Mouse (Mus musculus) erythroblast, adult 5-6 weeks (primary cell): ENCODE measurements around the gene Coro1a. TPM values are rescaled to one million over a fixed set of nuclear protein-coding genes. Genes with fewer than 3 reads are reported as not detected.

Source experiments
- ATAC-seq: replicated peaks from 2 replicates; pipeline ENCODE4 v1.8.0; 2016; ENCODE audit warnings: moderate number of reproducible peaks, mild to moderate bottlenecking, moderate TSS enrichment, inconsistent platforms; ENCODE audit not compliant: poor library complexity, low FRiP score, severe bottlenecking
- total RNA-seq, 2 experiments: library from RNA; stranded (forward) in 1 of 2; stranded (reverse) in 1 of 2; fragments of 150-400 nt in 1 of 2; fragments of 200-764, 138-1000 nt in 1 of 2; gene quantifications; 2 replicates each; pipeline versions ENCODE4 v1.2.3 to v1.2.4; 2015 to 2017; ENCODE audit warnings: low replicate concordance in 2 of 2

The Coro1a gene
- total RNA-seq, 2 experiments from 2014 or later, result 127 to 132 TPM

- ATAC-seq, result no peak
Measured at GRCm38 (mm10) chr7:126650852-126651251, 56.7 kb downstream of the Coro1a start.

Other genes starting within 250 kb of the Coro1a start
- not detected in 2 replicates for gene Atp2a1, start 244.7 kb downstream of the Coro1a start, total RNA-seq (2015; ENCODE audit: low replicate concordance)
- not detected in 2 replicates for gene Atp2a1, start 244.7 kb downstream of the Coro1a start, total RNA-seq (2017; ENCODE audit: low replicate concordance)
- gene Sh2b1, start 232.4 kb downstream of the Coro1a start, total RNA-seq (2015; ENCODE audit: low replicate concordance), result 4.0 and 7.7 TPM in 2 replicates
- 6.6 and 19.6 TPM in 2 replicates for gene Sh2b1, start 232.4 kb downstream of the Coro1a start, total RNA-seq (2017; ENCODE audit: low replicate concordance)
- 11.3 and 12.5 TPM in 2 replicates for gene Tufm, start 220.4 kb downstream of the Coro1a start, total RNA-seq (2015; ENCODE audit: low replicate concordance)
- 7.3 and 8.2 TPM in 2 replicates for gene Tufm, start 220.4 kb downstream of the Coro1a start, total RNA-seq (2017; ENCODE audit: low replicate concordance)
- 35.2 and 47.2 TPM in 2 replicates for gene Atxn2l, start 204.3 kb downstream of the Coro1a start, total RNA-seq (2015; ENCODE audit: low replicate concordance)
- gene Atxn2l, start 204.3 kb downstream of the Coro1a start, total RNA-seq (2017; ENCODE audit: low replicate concordance), result 28.8 and 35.0 TPM in 2 replicates
- 44.2 and 57.9 TPM in 2 replicates for gene Eif3c, start 141.4 kb downstream of the Coro1a start, total RNA-seq (2015; ENCODE audit: low replicate concordance)
- 79.4 and 87.0 TPM in 2 replicates for gene Eif3c, start 141.4 kb downstream of the Coro1a start, total RNA-seq (2017; ENCODE audit: low replicate concordance)
- gene Apobr, start 122.8 kb downstream of the Coro1a start, total RNA-seq (2015; ENCODE audit: low replicate concordance), result 4.8 and 9.8 TPM in 2 replicates
- 9.3 and 9.5 TPM in 2 replicates for gene Apobr, start 122.8 kb downstream of the Coro1a start, total RNA-seq (2017; ENCODE audit: low replicate concordance)
- gene Cln3, start 122.0 kb downstream of the Coro1a start, total RNA-seq (2015; ENCODE audit: low replicate concordance), result 4.4 and 30.9 TPM in 2 replicates
- 9.1 and 9.9 TPM in 2 replicates for gene Cln3, start 122.0 kb downstream of the Coro1a start, total RNA-seq (2017; ENCODE audit: low replicate concordance)
- not detected in 2 replicates for gene Il27, start 112.8 kb downstream of the Coro1a start, total RNA-seq (2015; ENCODE audit: low replicate concordance)
- gene Il27, start 112.8 kb downstream of the Coro1a start, total RNA-seq (2017; ENCODE audit: low replicate concordance), result not detected in 2 replicates
- gene Nupr1, start 76.9 kb downstream of the Coro1a start, total RNA-seq (2015; ENCODE audit: low replicate concordance), result 10.4 and 11.9 TPM in 2 replicates
- 5.9 and 9.0 TPM in 2 replicates for gene Nupr1, start 76.9 kb downstream of the Coro1a start, total RNA-seq (2017; ENCODE audit: low replicate concordance)
- gene Sgf29, start 58.5 kb downstream of the Coro1a start, total RNA-seq (2015; ENCODE audit: low replicate concordance), result 33.6 and 37.9 TPM in 2 replicates
- gene Sgf29, start 58.5 kb downstream of the Coro1a start, total RNA-seq (2017; ENCODE audit: low replicate concordance), result 6.8 and 17.6 TPM in 2 replicates
- not detected in 2 replicates for gene Sult1a1, start 31.4 kb downstream of the Coro1a start, total RNA-seq (2015; ENCODE audit: low replicate concordance)
- gene Sult1a1, start 31.4 kb downstream of the Coro1a start, total RNA-seq (2017; ENCODE audit: low replicate concordance), result 3.6 and 6.0 TPM in 2 replicates
- gene Bola2, start 12.4 kb downstream of the Coro1a start, total RNA-seq (2015; ENCODE audit: low replicate concordance), result 4.8 and 13.4 TPM in 2 replicates
- gene Bola2, start 12.4 kb downstream of the Coro1a start, total RNA-seq (2017; ENCODE audit: low replicate concordance), result 11.6 and 27.2 TPM in 2 replicates
- gene Slx1b, start 12.0 kb downstream of the Coro1a start, total RNA-seq (2015; ENCODE audit: low replicate concordance), result 0.19 and 1.9 TPM in 2 replicates
- 0.42 and 1.4 TPM in 2 replicates for gene Slx1b, start 12.0 kb downstream of the Coro1a start, total RNA-seq (2017; ENCODE audit: low replicate concordance)
- gene Mapk3, start 51.8 kb upstream of the Coro1a start, total RNA-seq (2015; ENCODE audit: low replicate concordance), result 46.1 and 51.8 TPM in 2 replicates
- 10.9 and 19.4 TPM in 2 replicates for gene Mapk3, start 51.8 kb upstream of the Coro1a start, total RNA-seq (2017; ENCODE audit: low replicate concordance)
- gene Gdpd3, start 58.5 kb upstream of the Coro1a start, total RNA-seq (2015; ENCODE audit: low replicate concordance), result 5.6 TPM in 1 of 2 replicates, not detected in the other
- 5.4 and 7.2 TPM in 2 replicates for gene Gdpd3, start 58.5 kb upstream of the Coro1a start, total RNA-seq (2017; ENCODE audit: low replicate concordance)
- gene Ypel3, start 69.2 kb upstream of the Coro1a start, total RNA-seq (2015; ENCODE audit: low replicate concordance), result 752 and 763 TPM in 2 replicates
- gene Ypel3, start 69.2 kb upstream of the Coro1a start, total RNA-seq (2017; ENCODE audit: low replicate concordance), result 364 and 550 TPM in 2 replicates
- gene Tbx6, start 73.7 kb upstream of the Coro1a start, total RNA-seq (2015; ENCODE audit: low replicate concordance), result 28.8 and 31.9 TPM in 2 replicates
- gene Tbx6, start 73.7 kb upstream of the Coro1a start, total RNA-seq (2017; ENCODE audit: low replicate concordance), result 12.3 and 23.2 TPM in 2 replicates
- 46.7 and 84.9 TPM in 2 replicates for gene Ppp4c, start 84.7 kb upstream of the Coro1a start, total RNA-seq (2015; ENCODE audit: low replicate concordance)
- gene Ppp4c, start 84.7 kb upstream of the Coro1a start, total RNA-seq (2017; ENCODE audit: low replicate concordance), result 43.5 and 62.7 TPM in 2 replicates
- gene Fam57b, start 89.9 kb upstream of the Coro1a start, total RNA-seq (2015; ENCODE audit: low replicate concordance), result not detected in 2 replicates
- gene Fam57b, start 89.9 kb upstream of the Coro1a start, total RNA-seq (2017; ENCODE audit: low replicate concordance), result not detected in 2 replicates
- gene 4930451I11Rik, start 123.9 kb upstream of the Coro1a start, total RNA-seq (2015; ENCODE audit: low replicate concordance), result not detected in 2 replicates
- gene 4930451I11Rik, start 123.9 kb upstream of the Coro1a start, total RNA-seq (2017; ENCODE audit: low replicate concordance), result not detected in 2 replicates
- gene Doc2a, start 139.6 kb upstream of the Coro1a start, total RNA-seq (2015; ENCODE audit: low replicate concordance), result not detected in 2 replicates
- gene Doc2a, start 139.6 kb upstream of the Coro1a start, total RNA-seq (2017; ENCODE audit: low replicate concordance), result not detected in 2 replicates
- gene Hirip3, start 154.2 kb upstream of the Coro1a start, total RNA-seq (2015; ENCODE audit: low replicate concordance), result 5.2 and 9.2 TPM in 2 replicates
- gene Hirip3, start 154.2 kb upstream of the Coro1a start, total RNA-seq (2017; ENCODE audit: low replicate concordance), result 38.2 and 40.8 TPM in 2 replicates
- 14.4 and 35.5 TPM in 2 replicates for gene Ino80e, start 154.6 kb upstream of the Coro1a start, total RNA-seq (2015; ENCODE audit: low replicate concordance)
- 4.9 and 9.9 TPM in 2 replicates for gene Ino80e, start 154.6 kb upstream of the Coro1a start, total RNA-seq (2017; ENCODE audit: low replicate concordance)
- 6.9 and 9.6 TPM in 2 replicates for gene Taok2, start 176.9 kb upstream of the Coro1a start, total RNA-seq (2015; ENCODE audit: low replicate concordance)
- gene Taok2, start 176.9 kb upstream of the Coro1a start, total RNA-seq (2017; ENCODE audit: low replicate concordance), result 17.0 and 31.8 TPM in 2 replicates
- 4.0 and 6.3 TPM in 2 replicates for gene Tmem219, start 215.1 kb upstream of the Coro1a start, total RNA-seq (2015; ENCODE audit: low replicate concordance)
- 2.1 and 6.8 TPM in 2 replicates for gene Tmem219, start 215.1 kb upstream of the Coro1a start, total RNA-seq (2017; ENCODE audit: low replicate concordance)
- 0.77 and 6.9 TPM in 2 replicates for gene Kctd13, start 221.1 kb upstream of the Coro1a start, total RNA-seq (2015; ENCODE audit: low replicate concordance)
- 0.42 and 1.7 TPM in 2 replicates for gene Kctd13, start 221.1 kb upstream of the Coro1a start, total RNA-seq (2017; ENCODE audit: low replicate concordance)
- not detected in 2 replicates for gene Asphd1, start 241.8 kb upstream of the Coro1a start, total RNA-seq (2015; ENCODE audit: low replicate concordance)
- not detected in 2 replicates for gene Asphd1, start 241.8 kb upstream of the Coro1a start, total RNA-seq (2017; ENCODE audit: low replicate concordance)
- not detected in 2 replicates for gene Sez6l2, start 242.8 kb upstream of the Coro1a start, total RNA-seq (2015; ENCODE audit: low replicate concordance)
- gene Sez6l2, start 242.8 kb upstream of the Coro1a start, total RNA-seq (2017; ENCODE audit: low replicate concordance), result 0.84 TPM in 1 of 2 replicates, not detected in the other